Mouse (Mus musculus) lung, embryonic 14.5 days (tissue): ENCODE measurements at regions not wholly inside any gene's neighbourhood (a gene's known extent, or its start where the extent isn't known, plus 50 kb on each side); places are given as distances from the start of the nearest gene placed in this dataset.

Experiments used
- ATAC-seq: fragments of 200-750 bp; cut with Nextera tagmentation; 2 replicates; pipeline ENCODE4 v1.8.0; 2017; ENCODE audit warnings: mild to moderate bottlenecking, moderate TSS enrichment, moderate library complexity; ENCODE audit not compliant: insufficient read depth
- DNase-seq: peaks from one replicate; pipeline ENCODE4 v3.0.0-alpha.2; 2015
- H3K27ac ChIP-seq: fragments of 300-500 bp; sonication (generic); 2 replicates; pipeline ENCODE4 v1.5.1; 2014; ENCODE audit warnings: low read depth, mild to moderate bottlenecking, moderate library complexity
- H3K27me3 ChIP-seq: fragments of 300-500 bp; sonication (generic); 2 replicates; pipeline ENCODE4 v1.6.1; 2014; ENCODE audit warnings: low read length, control low read depth; ENCODE audit not compliant: insufficient read depth
- H3K36me3 ChIP-seq: fragments of 300-500 bp; sonication (generic); 2 replicates; pipeline ENCODE4 v1.6.1; 2014; ENCODE audit warnings: control low read depth; ENCODE audit not compliant: insufficient read depth
- H3K4me1 ChIP-seq: fragments of 300-500 bp; sonication (generic); 2 replicates; pipeline ENCODE4 v1.6.1; 2014; ENCODE audit warnings: antibody characterized with exemption, control low read depth; ENCODE audit not compliant: insufficient read depth
- H3K4me2 ChIP-seq: fragments of 300-500 bp; sonication (generic); 2 replicates; pipeline ENCODE4 v1.6.1; 2014; ENCODE audit warnings: mild to moderate bottlenecking
- H3K4me3 ChIP-seq: fragments of 300-500 bp; sonication (generic); 2 replicates; pipeline ENCODE4 v1.5.1; 2014; ENCODE audit warnings: low read depth, low read length
- H3K9ac ChIP-seq: fragments of 300-500 bp; sonication (generic); 2 replicates; pipeline ENCODE4 v1.6.1; 2014
- H3K9me3 ChIP-seq: fragments of 300-500 bp; sonication (generic); 2 replicates; pipeline ENCODE4 v1.6.1; 2016; ENCODE audit warnings: low read depth, low read length, control low read depth
- CTCF ChIP-seq: IDR thresholded peaks from 2 replicates; pipeline ENCODE4 v1.5.1; 2016; ENCODE audit warnings: antibody characterized with exemption, low read depth
- WGBS: fragments of 180-500 bp; shearing (Covaris S2); extraction: QIAGEN DNeasy Blood & Tissue Kit; methylation state at CpG from one replicate; pipeline ENCODE4 v1.1.7; 2014; 5-methylcytosine and 5-hydroxymethylcytosine counted together

GRCm38 (mm10) chr16:55522283-55522682 is 224.5 kb upstream of the Zpld1 start:
- Histone ChIP-seq H3K27me3 (no peaks in the 10 kb centered on the region), H3K9me3 (no peaks in the 10 kb centered on the region), H3K4me3 (no peak overlapping the region), H3K4me2 (no peak overlapping the region), H3K27ac (no peak overlapping the region), H3K36me3 (no peaks in the 10 kb centered on the region), H3K9ac (no peak overlapping the region), H3K4me1 (0 out of 2 replicates have a peak, but pooled peaks cover 3% of the 10 kb centered on the region)
- DNase-seq (no peak), ATAC-seq (no peak)
- WGBS = 79% methylated on average over 1 of the region's 1 CpGs
- TF ChIP-seq CTCF = no peak

GRCm38 (mm10) chr16:55521421-55521971 is 223.7 kb upstream of the Zpld1 start:
- no peak for DNase-seq
- H3K9me3 ChIP-seq = no peaks in the 10 kb centered on the region
- ATAC-seq = no peak
- H3K36me3 ChIP-seq = no peaks in the 10 kb centered on the region
- no peak overlapping the region for H3K9ac ChIP-seq
- H3K27ac ChIP-seq = no peak overlapping the region
- H3K27me3 ChIP-seq = no peaks in the 10 kb centered on the region
- H3K4me3 ChIP-seq = no peak overlapping the region
- H3K4me2 ChIP-seq = no peak overlapping the region
- no peak for TF ChIP-seq CTCF
- H3K4me1 ChIP-seq = 0 out of 2 replicates have a peak, but pooled peaks cover 3% of the 10 kb centered on the region
- 92% methylated on average over 6 of the region's 6 CpGs for WGBS

- TF ChIP-seq CTCF = no peak
- no peaks in the 10 kb centered on the region for H3K36me3 ChIP-seq
- 88% methylated on average over 6 of the region's 6 CpGs for WGBS
Measured at GRCm38 (mm10) chr16:55520077-55520476, 222.3 kb upstream of the Zpld1 start.

GRCm38 (mm10) chr16:55519646-55520045 is 221.9 kb upstream of the Zpld1 start:
- DNase-seq (peak; percentile 33), ATAC-seq (no peak)
- 62% methylated on average over 1 of the region's 1 CpGs for WGBS
- no peaks in the 10 kb centered on the region for H3K27me3 ChIP-seq
- H3K27ac ChIP-seq = no peak overlapping the region
- H3K9me3 ChIP-seq = no peaks in the 10 kb centered on the region
- no peaks in the 10 kb centered on the region for H3K4me1 ChIP-seq
- no peaks in the 10 kb centered on the region for H3K36me3 ChIP-seq
- H3K4me3 ChIP-seq = no peak overlapping the region
- no peak overlapping the region for H3K4me2 ChIP-seq
- TF ChIP-seq CTCF = peak; percentile 47
- H3K9ac ChIP-seq = no peak overlapping the region

More at GRCm38 (mm10) chr16:55520077-55520476, 222.3 kb upstream of the Zpld1 start:
- no peak overlapping the region for H3K4me2 ChIP-seq
- no peak overlapping the region for H3K4me3 ChIP-seq
- H3K4me1 ChIP-seq = no peaks in the 10 kb centered on the region
- H3K27ac ChIP-seq = no peak overlapping the region
- H3K9me3 ChIP-seq = no peaks in the 10 kb centered on the region
- ATAC-seq = no peak
- no peaks in the 10 kb centered on the region for H3K27me3 ChIP-seq
- H3K9ac ChIP-seq = no peak overlapping the region
- DNase-seq = no peak

GRCm38 (mm10) chr16:55516994-55517393 is 219.2 kb upstream of the Zpld1 start:
- H3K4me2 ChIP-seq = no peak overlapping the region
- no peaks in the 10 kb centered on the region for H3K27me3 ChIP-seq
- H3K4me1 ChIP-seq = no peaks in the 10 kb centered on the region
- TF ChIP-seq CTCF = no peak
- no peak overlapping the region for H3K27ac ChIP-seq
- no peaks in the 10 kb centered on the region for H3K9me3 ChIP-seq
- H3K36me3 ChIP-seq = no peaks in the 10 kb centered on the region
- H3K4me3 ChIP-seq = no peak overlapping the region
- 60% methylated on average over 4 of the region's 4 CpGs for WGBS
- DNase-seq = no peak
- no peak overlapping the region for H3K9ac ChIP-seq
- no peak for ATAC-seq

GRCm38 (mm10) chr16:55515228-55515696 is 217.5 kb upstream of the Zpld1 start:
- Histone ChIP-seq H3K36me3 (no peaks in the 10 kb centered on the region), H3K4me2 (no peak overlapping the region), H3K4me3 (no peak overlapping the region), H3K9ac (no peak overlapping the region), H3K27ac (no peak overlapping the region), H3K27me3 (no peaks in the 10 kb centered on the region), H3K4me1 (no peaks in the 10 kb centered on the region), H3K9me3 (no peaks in the 10 kb centered on the region)
- 68% methylated on average over 16 of the region's 16 CpGs for WGBS
- no peak for ATAC-seq
- DNase-seq = no peak
- TF ChIP-seq CTCF = no peak

GRCm38 (mm10) chr16:55514448-55515200 is 216.8 kb upstream of the Zpld1 start:
- no peak for ATAC-seq
- Histone ChIP-seq H3K4me3 (no peak overlapping the region), H3K27ac (no peak overlapping the region), H3K36me3 (no peaks in the 10 kb centered on the region), H3K9ac (no peak overlapping the region), H3K4me1 (no peaks in the 10 kb centered on the region), H3K9me3 (no peaks in the 10 kb centered on the region), H3K27me3 (no peaks in the 10 kb centered on the region), H3K4me2 (no peak overlapping the region)
- no peak for TF ChIP-seq CTCF
- WGBS = 78% methylated on average over 6 of the region's 6 CpGs
- DNase-seq = no peak
